Mouse (Mus musculus): ENCODE measurements around the gene Dhx32.

GRCm38 (mm10) chr7:133787571-133787970, 5.0 kb upstream of the Dhx32 start:
- TF ChIP-seq CTCF (IDR thresholded peaks at IDR 0.05; ENCODE audit: low read depth), result no peak
- no peak for TF ChIP-seq EP300 (IDR thresholded peaks at IDR 0.05; ENCODE audit: low read depth)

Data from liver, embryonic 14.5 days (tissue).